Mouse (Mus musculus): ENCODE measurements at regions not wholly inside any gene's neighbourhood (a gene's known extent, or its start where the extent isn't known, plus 50 kb on each side); places are given as distances from the start of the nearest gene placed in this dataset. TPM values are rescaled to one million over a fixed set of nuclear protein-coding genes. Genes with fewer than 3 reads are reported as not detected.

DNA sequence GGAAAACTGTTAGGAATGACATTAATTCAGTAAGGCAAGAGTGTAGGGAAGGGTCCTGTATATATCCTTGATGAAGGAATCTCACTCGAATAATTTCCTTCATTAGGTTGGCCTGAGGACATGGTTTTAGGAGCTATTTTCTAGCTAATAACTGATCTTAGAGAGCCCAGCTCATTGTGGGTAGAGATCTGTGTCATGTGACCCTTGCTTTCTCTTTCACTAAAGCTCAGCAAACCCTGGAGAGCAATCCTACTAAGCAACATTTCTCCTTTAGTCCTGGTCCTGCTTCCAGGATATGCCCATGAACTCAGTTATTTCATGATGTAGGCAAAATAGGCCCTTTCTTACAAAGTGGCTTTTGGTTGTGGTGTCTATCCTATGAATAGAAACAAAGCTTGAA lies 197.3 kb upstream of the Cdh18 start:
- Histone ChIP-seq H3K27ac (ENCODE audit: low read length) (no peak overlapping the region), H3K4me3 (ENCODE audit: low read depth, low read length) (no peak overlapping the region), H3K4me1 (ENCODE audit: insufficient read depth, low read depth, low read length) (no peaks in the 10 kb centered on the region), H3K36me3 (ENCODE audit: insufficient read depth, low read length) (no peaks in the 10 kb centered on the region), H3K4me2 (replicated peaks; ENCODE audit: low read depth, low read length) (no peak overlapping the region), H3K9me3 (ENCODE audit: low read length) (no peaks in the 10 kb centered on the region), H3K9ac (replicated peaks; ENCODE audit: low read depth) (no peak overlapping the region), H3K27me3 (replicated peaks; ENCODE audit: insufficient read depth, low read length) (no peaks in the 10 kb centered on the region)
- 63% methylated on average over 1 of the region's 1 CpGs for WGBS
- ATAC-seq (no peak), DNase-seq (ENCODE audit: low spot score) (no peak)
- TF ChIP-seq EP300 (IDR thresholded peaks at IDR 0.05) (no peak), CTCF (IDR thresholded peaks at IDR 0.05) (no peak)

Small RNA genes in the stretch of these regions (microRNA-seq; reads per million reads assigned to microRNA genes)
- gene Gm27525 = not detected
